In genomic region chr16:23986871-23987270, GRCm38 (mm10) we compare ENCODE assay signal across 8 mouse cellular contexts. TPM values are rescaled to one million over a fixed set of nuclear protein-coding genes. Genes with fewer than 3 reads are reported as not detected.
DNase-seq lines count a peak whose midpoint lies in the region; ATAC-seq and TF ChIP-seq lines count a peak whose summit lies in the region.

No protein-coding gene starts in this region.

- peak; percentile 57 for DNase-seq in cerebellum, adult 11 months
- DNase-seq in cerebellum, postnatal 4 days (ENCODE audit: low spot score in 2 of 2) = no peak
- DNase-seq in hindbrain, embryonic 10.5 days (ENCODE audit: low spot score) = peak; percentile 50
- no peak for DNase-seq in liver, embryonic 13.5 days
- DNase-seq in retina, embryonic 14.5 days (ENCODE audit: low spot score) = peak; percentile 32
- no peak for DNase-seq in frontal cortex, postnatal 36 days (ENCODE audit: low spot score in 2 of 2)

- H3K36me3 ChIP-seq in E14TG2a.4 (ENCODE audit: insufficient read depth, low read length) = no peaks in the 10 kb centered on the region
- H3K36me3 ChIP-seq in embryonic facial prominence, embryonic 12.5 days = no peaks in the 10 kb centered on the region
- no peaks in the 10 kb centered on the region for H3K36me3 ChIP-seq in hindbrain, embryonic 10.5 days
- no peaks in the 10 kb centered on the region for H3K36me3 ChIP-seq in liver, embryonic 13.5 days

- no peak for ATAC-seq in embryonic facial prominence, embryonic 12.5 days (ENCODE audit: insufficient number of reproducible peaks, insufficient read depth, low FRiP score, low TSS enrichment)
- ATAC-seq in liver, embryonic 13.5 days (ENCODE audit: low read depth) = no peak

- H3K9ac ChIP-seq in embryonic facial prominence, embryonic 12.5 days = peak overlapping the region; percentile 74
- peak overlapping the region; percentile 85 for H3K9ac ChIP-seq in liver, embryonic 13.5 days

- H3K4me2 ChIP-seq in embryonic facial prominence, embryonic 12.5 days (replicated peaks) = peak overlapping the region; percentile 90
- peak overlapping the region; percentile 96 for H3K4me2 ChIP-seq in liver, embryonic 13.5 days

- under 1% methylated on average over 17 of the region's 17 CpGs for WGBS in embryonic facial prominence, embryonic 12.5 days
- WGBS in hindbrain, embryonic 10.5 days = under 1% methylated on average over 17 of the region's 17 CpGs
- WGBS in liver, embryonic 13.5 days (ENCODE audit: insufficient replicate concordance) = 1% methylated on average over 17 of the region's 17 CpGs

- H3K27me3 ChIP-seq in E14TG2a.4 (ENCODE audit: insufficient read depth, low read length) = peaks cover 53% of the 10 kb centered on the region
- H3K27me3 ChIP-seq in embryonic facial prominence, embryonic 12.5 days = 0 out of 2 replicates have a peak, but pooled peaks cover 7% of the 10 kb centered on the region
- H3K27me3 ChIP-seq in hindbrain, embryonic 10.5 days (ENCODE audit: insufficient read depth, poor library complexity, severe bottlenecking) = peaks cover 52% of the 10 kb centered on the region
- peaks cover 98% of the 10 kb centered on the region for H3K27me3 ChIP-seq in liver, embryonic 13.5 days

- H3K4me3 ChIP-seq in E14TG2a.4 (replicated peaks; ENCODE audit: low read length) = peak overlapping the region; percentile 83
- peak overlapping the region; percentile 72 for H3K4me3 ChIP-seq in embryonic facial prominence, embryonic 12.5 days
- peak overlapping the region; percentile 78 for H3K4me3 ChIP-seq in hindbrain, embryonic 10.5 days
- H3K4me3 ChIP-seq in liver, embryonic 13.5 days (replicated peaks) = peak overlapping the region; percentile 73

- no peak overlapping the region for H3K27ac ChIP-seq in embryonic facial prominence, embryonic 12.5 days
- H3K27ac ChIP-seq in hindbrain, embryonic 10.5 days = no peak overlapping the region; the same call in 1 of the 2 replicates
- no peak overlapping the region for H3K27ac ChIP-seq in liver, embryonic 13.5 days

- H3K4me1 ChIP-seq in E14TG2a.4 (replicated peaks; ENCODE audit: low read depth, low read length) = peaks cover 60% of the 10 kb centered on the region
- H3K4me1 ChIP-seq in embryonic facial prominence, embryonic 12.5 days = peaks cover 35% of the 10 kb centered on the region
- peaks cover 55% of the 10 kb centered on the region for H3K4me1 ChIP-seq in hindbrain, embryonic 10.5 days (replicated peaks)
- peaks cover 57% of the 10 kb centered on the region for H3K4me1 ChIP-seq in liver, embryonic 13.5 days (replicated peaks)

- H3K9me3 ChIP-seq in E14TG2a.4 (ENCODE audit: low read length) = no peaks in the 10 kb centered on the region
- H3K9me3 ChIP-seq in embryonic facial prominence, embryonic 12.5 days = no peaks in the 10 kb centered on the region
- no peaks in the 10 kb centered on the region for H3K9me3 ChIP-seq in hindbrain, embryonic 10.5 days
- H3K9me3 ChIP-seq in liver, embryonic 13.5 days (replicated peaks) = no peaks in the 10 kb centered on the region

- no peak for TF ChIP-seq CTCF in E14TG2a.4 (conservative IDR thresholded peaks at IDR 0.05; ENCODE audit: low read length)

RNA-seq across cellular contexts. Expression of gene Gm37419, which starts 1.4 kb away (rescaled TPM):
- not detected in 2 replicates for polyA plus RNA-seq in embryonic facial prominence, embryonic 12.5 days (2016; fragmentation: Nextera tagmentation; extraction: Ambion mirVana)
- not detected in 2 replicates for polyA plus RNA-seq in hindbrain, embryonic 10.5 days (2016; fragmentation: Nextera tagmentation; extraction: Ambion mirVana)
- not detected in 2 replicates for polyA plus RNA-seq in liver, embryonic 13.5 days (2015; fragmentation: Nextera tagmentation; extraction: Ambion mirVana)

RNA-seq across cellular contexts. Expression of gene Bcl6, which starts 1.8 kb away (rescaled TPM):
- polyA plus RNA-seq in embryonic facial prominence, embryonic 12.5 days (2016; fragmentation: Nextera tagmentation; extraction: Ambion mirVana) = 0.51 and 0.65 TPM in 2 replicates
- 0.16 and 0.19 TPM in 2 replicates for polyA plus RNA-seq in hindbrain, embryonic 10.5 days (2016; fragmentation: Nextera tagmentation; extraction: Ambion mirVana)
- 0.21 and 0.24 TPM in 2 replicates for polyA plus RNA-seq in liver, embryonic 13.5 days (2015; fragmentation: Nextera tagmentation; extraction: Ambion mirVana)

RNA-seq across cellular contexts. Expression of gene Rtp2, which starts 54.7 kb away (rescaled TPM):
- polyA plus RNA-seq in embryonic facial prominence, embryonic 12.5 days (2016; fragmentation: Nextera tagmentation; extraction: Ambion mirVana) = 0.22 and 0.52 TPM in 2 replicates
- polyA plus RNA-seq in hindbrain, embryonic 10.5 days (2016; fragmentation: Nextera tagmentation; extraction: Ambion mirVana) = not detected in 2 replicates
- polyA plus RNA-seq in liver, embryonic 13.5 days (2015; fragmentation: Nextera tagmentation; extraction: Ambion mirVana) = not detected in 2 replicates

Comparison
In these comparisons a context has a peak if more than half of its experiments do, and no peak if none do; other contexts are left out.
1. DNase-seq: peak in cerebellum, adult 11 months (single experiment), hindbrain, embryonic 10.5 days (single experiment) and retina, embryonic 14.5 days (single experiment); none in cerebellum, postnatal 4 days (0 of 2), liver, embryonic 13.5 days (single experiment) and frontal cortex, postnatal 36 days (0 of 2).
2. Peak in every context shown above with its lines, with median percentiles within 50 percentile points of each other: H3K4me3 ChIP-seq.